Mouse (Mus musculus) kidney, embryonic 15.5 days (tissue): ENCODE measurements around the gene Olfr832. TPM values are rescaled to one million over a fixed set of nuclear protein-coding genes. Genes with fewer than 3 reads are reported as not detected.
"Not testable (repeated sequence)": the region's sequence is repeated elsewhere in the genome, so short reads cannot be mapped to it uniquely, and the experiment has no call there.

Experiments
- ATAC-seq: fragments of 200-750 bp; cut with Nextera tagmentation; replicated peaks from 2 replicates; pipeline ENCODE4 v1.8.0; 2017; ENCODE audit warnings: moderate TSS enrichment; ENCODE audit not compliant: low FRiP score
- H3K27ac ChIP-seq: fragments of 300-500 bp; sonication (generic); 2 replicates; pipeline ENCODE4 v1.5.1; 2015; ENCODE audit warnings: mild to moderate bottlenecking, inconsistent platforms
- H3K27me3 ChIP-seq: fragments of 300-500 bp; sonication (generic); 2 replicates; pipeline ENCODE4 v1.6.1; 2015; ENCODE audit warnings: inconsistent platforms
- H3K36me3 ChIP-seq: fragments of 300-500 bp; sonication (generic); 2 replicates; pipeline ENCODE4 v1.6.1; 2015; ENCODE audit warnings: inconsistent platforms
- H3K4me1 ChIP-seq: fragments of 300-500 bp; sonication (generic); 2 replicates; pipeline ENCODE4 v1.6.1; 2015; ENCODE audit warnings: inconsistent platforms
- H3K4me2 ChIP-seq: fragments of 300-500 bp; sonication (generic); 2 replicates; pipeline ENCODE4 v1.6.1; 2015; ENCODE audit warnings: moderate library complexity, mild to moderate bottlenecking, inconsistent platforms
- H3K4me3 ChIP-seq: fragments of 300-500 bp; sonication (generic); replicated peaks from 2 replicates; pipeline ENCODE4 v1.5.1; 2015; ENCODE audit warnings: mild to moderate bottlenecking, inconsistent platforms
- H3K9ac ChIP-seq: fragments of 300-500 bp; sonication (generic); 2 replicates; pipeline ENCODE4 v1.6.1; 2015; ENCODE audit warnings: mild to moderate bottlenecking, inconsistent platforms
- H3K9me3 ChIP-seq: fragments of 300-500 bp; sonication (generic); replicated peaks from 2 replicates; pipeline ENCODE4 v1.6.1; 2016; ENCODE audit warnings: inconsistent platforms
- WGBS: fragments of 180-500 bp; shearing (Covaris S2); methylation state at CpG from one replicate; pipeline ENCODE4 v1.1.7; 2015; ENCODE audit warnings: mixed read lengths; 5-methylcytosine and 5-hydroxymethylcytosine counted together
- polyA plus RNA-seq: library from polyadenylated mRNA; unstranded; fragments of >200 nt; fragmentation: Nextera tagmentation; extraction: Ambion mirVana; gene quantifications from 2 replicates; pipeline ENCODE4 v1.2.1, GENCODE M21; 2015

The Olfr832 gene
- not detected in 2 replicates for polyA plus RNA-seq

DNA sequence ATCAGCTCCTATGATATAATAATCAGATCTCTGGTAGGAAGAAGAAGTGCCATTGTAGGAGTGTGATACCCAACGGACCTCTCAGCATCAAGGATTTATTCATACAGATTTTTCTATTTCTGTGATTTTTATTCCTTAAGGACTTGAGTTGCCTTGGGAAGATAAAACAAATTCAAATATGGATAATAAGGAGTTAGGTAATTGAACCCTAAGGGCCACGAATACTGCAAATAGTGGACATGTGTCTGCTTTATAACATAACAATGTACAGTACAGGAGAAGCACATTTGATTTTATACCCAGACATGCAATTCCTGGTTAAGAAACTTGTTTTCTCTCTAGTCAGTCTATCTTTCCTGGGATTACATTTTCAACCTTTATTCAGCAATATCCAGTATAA is at the start of gene Olfr832:
Gene Olfr832, plus strand, starts transcription at position 301 of the 400 bp plus-strand sequence.
- WGBS = 80% methylated on average over 2 of the region's 2 CpGs
- H3K27me3 ChIP-seq, H3K9ac ChIP-seq, H3K4me2 ChIP-seq, H3K4me1 ChIP-seq, ATAC-seq, H3K9me3 ChIP-seq, H3K27ac ChIP-seq, H3K4me3 ChIP-seq, H3K36me3 ChIP-seq: not testable (repeated sequence)

GRCm38 (mm10) chr9:18907699-18908098 is 29.2 kb upstream of the Olfr832 start:
- H3K9ac ChIP-seq, ATAC-seq, H3K27ac ChIP-seq, H3K4me2 ChIP-seq, H3K9me3 ChIP-seq, H3K4me1 ChIP-seq, H3K4me3 ChIP-seq, H3K36me3 ChIP-seq, H3K27me3 ChIP-seq: not testable (repeated sequence)
- 79% methylated on average over 2 of the region's 2 CpGs for WGBS

GRCm38 (mm10) chr9:18927921-18928320 is 9.0 kb upstream of the Olfr832 start:
- WGBS = 87% methylated on average over 15 of the region's 16 CpGs
- H3K27me3 ChIP-seq, H3K9me3 ChIP-seq, H3K27ac ChIP-seq, H3K36me3 ChIP-seq, H3K4me2 ChIP-seq, H3K9ac ChIP-seq, H3K4me1 ChIP-seq, H3K4me3 ChIP-seq, ATAC-seq: not testable (repeated sequence)

DNA sequence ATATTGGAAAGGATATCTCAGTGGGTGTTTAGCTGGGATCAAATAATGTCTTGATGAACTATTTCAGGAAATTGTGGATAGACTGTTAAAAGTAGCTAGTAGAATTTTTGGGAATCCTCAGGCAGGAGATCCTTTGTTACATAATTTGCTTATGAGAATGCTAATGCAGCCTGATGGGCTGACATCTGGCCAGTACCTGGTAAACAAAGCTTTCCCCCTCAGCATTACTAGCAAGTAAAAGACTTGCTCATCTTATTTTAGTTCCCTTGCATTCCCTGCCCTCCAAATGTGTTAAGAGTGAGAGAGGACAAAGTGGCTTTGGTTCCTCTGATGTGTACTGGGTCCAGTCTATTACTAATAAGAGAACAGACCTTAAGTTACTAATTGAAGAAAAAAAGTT is 25.1 kb downstream of the Olfr832 start:
- Histone ChIP-seq H3K36me3 (no peaks in the 10 kb centered on the region), H3K27me3 (no peaks in the 10 kb centered on the region), H3K4me1 (no peaks in the 10 kb centered on the region), H3K9me3 (no peaks in the 10 kb centered on the region), H3K4me3 (no peak overlapping the region), H3K27ac (no peak overlapping the region), H3K4me2 (no peak overlapping the region), H3K9ac (no peak overlapping the region)
- no peak for ATAC-seq

DNA sequence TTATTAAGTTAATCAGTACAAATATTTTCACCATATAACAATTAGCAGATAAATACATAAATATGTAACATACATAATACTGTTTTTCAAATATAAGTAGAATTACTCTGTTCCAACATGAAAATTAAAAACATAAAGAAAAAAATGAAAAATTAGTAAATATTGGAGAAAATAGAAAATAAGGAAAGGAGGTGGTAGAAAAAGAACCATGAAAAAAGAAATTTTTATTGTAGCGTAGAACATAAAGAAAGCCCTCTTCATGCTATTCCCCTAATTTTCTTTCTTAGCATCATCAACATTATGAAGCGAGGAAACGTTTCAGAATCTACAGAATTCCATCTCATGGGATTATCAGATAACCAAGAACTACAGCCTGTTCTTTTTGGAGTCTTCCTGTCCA is 50.8 kb downstream of the Olfr832 start, which contains the start of gene Olfr834:
Gene Olfr834, plus strand, starts transcription at position 301 of the 400 bp plus-strand sequence.
- Histone ChIP-seq H3K27ac (no peak within 1 kb of the TSS), H3K4me1 (no peaks in the 10 kb centered on the region), H3K9me3 (no peaks in the 10 kb centered on the region), H3K27me3 (no peaks in the 10 kb centered on the region), H3K4me2 (no peak within 1 kb of the TSS), H3K9ac (no peak within 1 kb of the TSS), H3K36me3 (no peaks in the 10 kb centered on the region), H3K4me3 (no peak within 1 kb of the TSS)
- ATAC-seq = no peak
- 88% methylated on average over 3 of the region's 3 CpGs for WGBS

Other genes with a start within 250 kb of the Olfr832 start
- gene Olfr24, start 173.1 kb upstream of the Olfr832 start, polyA plus RNA-seq = not detected in 2 replicates
- gene Olfr828, start 117.6 kb upstream of the Olfr832 start, polyA plus RNA-seq = not detected in 2 replicates
- gene Olfr829, start 82.2 kb upstream of the Olfr832 start, polyA plus RNA-seq = 0.16 TPM in 1 of 2 replicates, not detected in the other
- gene Olfr830, start 62.4 kb upstream of the Olfr832 start, polyA plus RNA-seq = 0.05 TPM in 1 of 2 replicates, not detected in the other
- not detected in 2 replicates for gene Olfr834, start 50.9 kb downstream of the Olfr832 start, polyA plus RNA-seq
- gene Olfr835, start 95.6 kb downstream of the Olfr832 start, polyA plus RNA-seq = not detected in 2 replicates
- gene Olfr836, start 183.3 kb downstream of the Olfr832 start, polyA plus RNA-seq = not detected in 2 replicates
- gene Olfr837, start 199.2 kb downstream of the Olfr832 start, polyA plus RNA-seq = not detected in 2 replicates
- gene Olfr839-ps1, start 240.2 kb downstream of the Olfr832 start, polyA plus RNA-seq = not detected in 2 replicates